Mouse (Mus musculus) limb, embryonic 14.5 days (tissue): Measurements from ENCODE around the gene Krt1. TPM values are rescaled to one million over a fixed set of nuclear protein-coding genes. Genes with fewer than 3 reads are reported as not detected.

Experiments used
- ATAC-seq: fragments of 200-750 bp; cut with Nextera tagmentation; 2 replicates; pipeline ENCODE4 v1.8.0; 2017; ENCODE audit warnings: low read depth, moderate number of reproducible peaks, moderate TSS enrichment; ENCODE audit not compliant: low FRiP score
- DNase-seq: peaks from one replicate; pipeline ENCODE4 v3.0.0-alpha.2; 2015; ENCODE audit warnings: low spot score
- H3K27ac ChIP-seq: fragments of 300-500 bp; sonication (generic); replicated peaks from 2 replicates; pipeline ENCODE4 v1.5.1; 2014; ENCODE audit warnings: low read depth, mild to moderate bottlenecking, low read length, moderate library complexity, mixed read lengths
- H3K27me3 ChIP-seq: fragments of 300-500 bp; sonication (generic); 2 replicates; pipeline ENCODE4 v1.6.1; 2014; ENCODE audit warnings: low read length, mixed read lengths; ENCODE audit not compliant: control insufficient read depth, insufficient read depth
- H3K36me3 ChIP-seq: fragments of 300-500 bp; sonication (generic); 2 replicates; pipeline ENCODE4 v1.6.1; 2014; ENCODE audit warnings: mild to moderate bottlenecking, low read length, moderate library complexity, mixed read lengths; ENCODE audit not compliant: control insufficient read depth, insufficient read depth
- H3K4me1 ChIP-seq: fragments of 300-500 bp; sonication (generic); 2 replicates; pipeline ENCODE4 v1.6.1; 2014; ENCODE audit warnings: antibody characterized with exemption, low read length, mixed read lengths; ENCODE audit not compliant: control insufficient read depth, insufficient read depth
- H3K4me2 ChIP-seq: fragments of 300-500 bp; sonication (generic); replicated peaks from 2 replicates; pipeline ENCODE4 v1.6.1; 2014; ENCODE audit warnings: low read depth, mild to moderate bottlenecking, low read length, moderate library complexity; ENCODE audit not compliant: severe bottlenecking
- H3K4me3 ChIP-seq: fragments of 300-500 bp; sonication (generic); replicated peaks from 2 replicates; pipeline ENCODE4 v1.5.1; 2014; ENCODE audit warnings: low read length
- H3K9ac ChIP-seq: fragments of 300-500 bp; sonication (generic); 2 replicates; pipeline ENCODE4 v1.6.1; 2014; ENCODE audit warnings: mild to moderate bottlenecking, low read depth, low read length, moderate library complexity; ENCODE audit not compliant: severe bottlenecking
- H3K9me3 ChIP-seq: fragments of 300-500 bp; sonication (generic); 2 replicates; pipeline ENCODE4 v1.6.1; 2016; ENCODE audit warnings: low read length; ENCODE audit not compliant: control insufficient read depth
- POLR2A ChIP-seq: fragments of 200-500 bp; IDR thresholded peaks from 2 replicates; pipeline ENCODE4 v1.8.0; 2012; ENCODE audit warnings: inconsistent platforms, mild to moderate bottlenecking, moderate library complexity, borderline replicate concordance; ENCODE audit not compliant: insufficient read depth, insufficient read length; ENCODE audit errors: extremely low read depth
- WGBS: fragments of 180-500 bp; shearing (Covaris S2); extraction: QIAGEN DNeasy Blood & Tissue Kit; methylation state at CpG from one replicate; pipeline ENCODE4 v1.1.7; 2014; 5-methylcytosine and 5-hydroxymethylcytosine counted together
- microRNA-seq: library from miRNA; unstranded; fragments of <30 nt; microRNA quantifications from one replicate; pipeline ENCODE4, GENCODE M21; 2016
- polyA plus RNA-seq, 2 experiments: library from polyadenylated mRNA; depleted of rRNA in 1 of 2; stranded (reverse) in 1 of 2; unstranded in 1 of 2; fragments of >200 nt; fragmentation: Nextera tagmentation in 1 of 2; extraction: Ambion mirVana in 1 of 2; gene quantifications; 2 replicates each; pipeline versions ENCODE4 v1.2.1 to v1.2.3; 2012 to 2014

Gene Krt1
- polyA plus RNA-seq, 2 experiments, result 206 to 235 TPM

- no peaks in the 10 kb centered on the region for H3K27me3 ChIP-seq
- 78% methylated on average over 16 of the region's 16 CpGs for WGBS
- no peak within 1 kb of the TSS for H3K4me3 ChIP-seq
- DNase-seq (no peak), ATAC-seq (no peak)
- no peaks in the 10 kb centered on the region for H3K4me1 ChIP-seq
- H3K36me3 ChIP-seq, result no peaks in the 10 kb centered on the region
- no peak for TF ChIP-seq POLR2A
- no peak within 1 kb of the TSS for H3K27ac ChIP-seq
- no peak within 1 kb of the TSS for H3K4me2 ChIP-seq
- no peak within 1 kb of the TSS for H3K9ac ChIP-seq
- H3K9me3 ChIP-seq, result no peaks in the 10 kb centered on the region
Measured at GRCm38 (mm10) chr15:101817875-101818274, 32.7 kb downstream of the Krt1 start, which contains the start of gene Krt2. Gene Krt2 (minus strand): TSS chr15:101818169.

GRCm38 (mm10) chr15:101803052-101803822 is 47.4 kb downstream of the Krt1 start:
- ATAC-seq (no peak), DNase-seq (no peak)
- Histone ChIP-seq H3K4me1 (no peaks in the 10 kb centered on the region), H3K4me3 (no peak overlapping the region), H3K4me2 (no peak overlapping the region), H3K9me3 (no peaks in the 10 kb centered on the region), H3K27ac (no peak overlapping the region), H3K9ac (no peak overlapping the region), H3K36me3 (no peaks in the 10 kb centered on the region), H3K27me3 (no peaks in the 10 kb centered on the region)
- TF ChIP-seq POLR2A, result no peak
- 85% methylated on average over 11 of the region's 11 CpGs for WGBS

- no peak within 1 kb of the TSS for H3K4me3 ChIP-seq
- H3K4me2 ChIP-seq, result no peak within 1 kb of the TSS
- no peak within 1 kb of the TSS for H3K27ac ChIP-seq
- ATAC-seq, result no peak
- no peaks in the 10 kb centered on the region for H3K9me3 ChIP-seq
- no peaks in the 10 kb centered on the region for H3K4me1 ChIP-seq
- no peaks in the 10 kb centered on the region for H3K36me3 ChIP-seq
- TF ChIP-seq POLR2A, result no peak
- DNase-seq, result no peak
- no peaks in the 10 kb centered on the region for H3K27me3 ChIP-seq
- H3K9ac ChIP-seq, result no peak within 1 kb of the TSS
- WGBS, result 83% methylated on average over 6 of the region's 6 CpGs
Measured at GRCm38 (mm10) chr15:101802296-101802835, 48.2 kb downstream of the Krt1 start, which contains the start of gene Krt73. Gene Krt73 (minus strand): TSS chr15:101802346.

Small RNA genes lying within 50 kb of the gene (microRNA-seq; reads per million reads assigned to microRNA genes)
- not detected for gene Gm44356

Other genes starting within 250 kb of the Krt1 start
- not detected in 2 replicates for gene Gm5414, start 222.6 kb downstream of the Krt1 start, polyA plus RNA-seq (2012; rRNA removed)
- not detected in 2 replicates for gene Gm5414, start 222.6 kb downstream of the Krt1 start, polyA plus RNA-seq (2014; fragmentation: Nextera tagmentation; extraction: Ambion mirVana)
- not detected in 2 replicates for gene Gm5478, start 203.4 kb downstream of the Krt1 start, polyA plus RNA-seq (2012; rRNA removed)
- gene Gm5478, start 203.4 kb downstream of the Krt1 start, polyA plus RNA-seq (2014; fragmentation: Nextera tagmentation; extraction: Ambion mirVana), result not detected in 2 replicates
- gene Krt6b, start 170.5 kb downstream of the Krt1 start, polyA plus RNA-seq (2012; rRNA removed), result not detected in 2 replicates
- not detected in 2 replicates for gene Krt6b, start 170.5 kb downstream of the Krt1 start, polyA plus RNA-seq (2014; fragmentation: Nextera tagmentation; extraction: Ambion mirVana)
- 5.0 and 8.0 TPM in 2 replicates for gene Krt6a, start 156.5 kb downstream of the Krt1 start, polyA plus RNA-seq (2012; rRNA removed)
- gene Krt6a, start 156.5 kb downstream of the Krt1 start, polyA plus RNA-seq (2014; fragmentation: Nextera tagmentation; extraction: Ambion mirVana), result 14.0 and 26.5 TPM in 2 replicates
- 322 and 422 TPM in 2 replicates for gene Krt5, start 137.9 kb downstream of the Krt1 start, polyA plus RNA-seq (2012; rRNA removed)
- 204 and 215 TPM in 2 replicates for gene Krt5, start 137.9 kb downstream of the Krt1 start, polyA plus RNA-seq (2014; fragmentation: Nextera tagmentation; extraction: Ambion mirVana)
- gene Krt71, start 107.7 kb downstream of the Krt1 start, polyA plus RNA-seq (2012; rRNA removed), result 0.03 and 0.04 TPM in 2 replicates
- gene Krt71, start 107.7 kb downstream of the Krt1 start, polyA plus RNA-seq (2014; fragmentation: Nextera tagmentation; extraction: Ambion mirVana), result not detected in 2 replicates
- 0.15 and 0.36 TPM in 2 replicates for gene Krt72, start 64.3 kb downstream of the Krt1 start, polyA plus RNA-seq (2012; rRNA removed)
- gene Krt72, start 64.3 kb downstream of the Krt1 start, polyA plus RNA-seq (2014; fragmentation: Nextera tagmentation; extraction: Ambion mirVana), result 0.40 and 1.0 TPM in 2 replicates
- 0.03 and 0.04 TPM in 2 replicates for gene Krt73, start 48.4 kb downstream of the Krt1 start, polyA plus RNA-seq (2012; rRNA removed)
- not detected in 2 replicates for gene Krt73, start 48.4 kb downstream of the Krt1 start, polyA plus RNA-seq (2014; fragmentation: Nextera tagmentation; extraction: Ambion mirVana)
- gene Krt2, start 32.6 kb downstream of the Krt1 start, polyA plus RNA-seq (2012; rRNA removed), result 0.37 and 0.45 TPM in 2 replicates
- 0.34 and 0.46 TPM in 2 replicates for gene Krt2, start 32.6 kb downstream of the Krt1 start, polyA plus RNA-seq (2014; fragmentation: Nextera tagmentation; extraction: Ambion mirVana)
- 10.0 and 19.9 TPM in 2 replicates for gene Krt77, start 18.9 kb upstream of the Krt1 start, polyA plus RNA-seq (2012; rRNA removed)
- 16.4 and 32.8 TPM in 2 replicates for gene Krt77, start 18.9 kb upstream of the Krt1 start, polyA plus RNA-seq (2014; fragmentation: Nextera tagmentation; extraction: Ambion mirVana)
- not detected in 2 replicates for gene Krt76, start 42.1 kb upstream of the Krt1 start, polyA plus RNA-seq (2012; rRNA removed)
- gene Krt76, start 42.1 kb upstream of the Krt1 start, polyA plus RNA-seq (2014; fragmentation: Nextera tagmentation; extraction: Ambion mirVana), result 0.08 TPM in 1 of 2 replicates, not detected in the other
- gene Krt4, start 73.9 kb upstream of the Krt1 start, polyA plus RNA-seq (2012; rRNA removed), result 27.0 and 51.0 TPM in 2 replicates
- 180 and 268 TPM in 2 replicates for gene Krt4, start 73.9 kb upstream of the Krt1 start, polyA plus RNA-seq (2014; fragmentation: Nextera tagmentation; extraction: Ambion mirVana)
- 0.18 and 0.23 TPM in 2 replicates for gene Krt79, start 89.5 kb upstream of the Krt1 start, polyA plus RNA-seq (2012; rRNA removed)
- gene Krt79, start 89.5 kb upstream of the Krt1 start, polyA plus RNA-seq (2014; fragmentation: Nextera tagmentation; extraction: Ambion mirVana), result 0.29 and 0.51 TPM in 2 replicates
- gene Krt78, start 103.5 kb upstream of the Krt1 start, polyA plus RNA-seq (2012; rRNA removed), result 0.04 and 0.09 TPM in 2 replicates
- gene Krt78, start 103.5 kb upstream of the Krt1 start, polyA plus RNA-seq (2014; fragmentation: Nextera tagmentation; extraction: Ambion mirVana), result 0.08 and 0.22 TPM in 2 replicates
- gene Krt8, start 153.7 kb upstream of the Krt1 start, polyA plus RNA-seq (2012; rRNA removed), result 3.7 and 7.9 TPM in 2 replicates
- gene Krt8, start 153.7 kb upstream of the Krt1 start, polyA plus RNA-seq (2014; fragmentation: Nextera tagmentation; extraction: Ambion mirVana), result 13.2 and 19.8 TPM in 2 replicates
- gene Krt18, start 177.4 kb upstream of the Krt1 start, polyA plus RNA-seq (2012; rRNA removed), result 5.9 and 7.6 TPM in 2 replicates
- gene Krt18, start 177.4 kb upstream of the Krt1 start, polyA plus RNA-seq (2014; fragmentation: Nextera tagmentation; extraction: Ambion mirVana), result 16.4 and 22.3 TPM in 2 replicates
- 165 and 199 TPM in 2 replicates for gene Eif4b, start 223.0 kb upstream of the Krt1 start, polyA plus RNA-seq (2012; rRNA removed)
- 133 and 134 TPM in 2 replicates for gene Eif4b, start 223.0 kb upstream of the Krt1 start, polyA plus RNA-seq (2014; fragmentation: Nextera tagmentation; extraction: Ambion mirVana)
- gene Tns2, start 249.6 kb upstream of the Krt1 start, polyA plus RNA-seq (2012; rRNA removed), result 114 and 134 TPM in 2 replicates
- gene Tns2, start 249.6 kb upstream of the Krt1 start, polyA plus RNA-seq (2014; fragmentation: Nextera tagmentation; extraction: Ambion mirVana), result 62.5 and 66.3 TPM in 2 replicates